Mouse (Mus musculus) stomach, embryonic 16.5 days (tissue): Measurements from ENCODE around the gene Acp5. TPM values are rescaled to one million over a fixed set of nuclear protein-coding genes. Genes with fewer than 3 reads are reported as not detected.

Experiments
- ATAC-seq: fragments of 200-750 bp; cut with Nextera tagmentation; 2 replicates; pipeline ENCODE4 v1.8.0; 2017; ENCODE audit warnings: moderate number of reproducible peaks, moderate TSS enrichment; ENCODE audit not compliant: insufficient read depth, low FRiP score
- H3K27ac ChIP-seq: fragments of 300-500 bp; sonication (generic); 2 replicates; pipeline ENCODE4 v1.5.1; 2014; ENCODE audit warnings: low read length
- H3K27me3 ChIP-seq: fragments of 300-500 bp; sonication (generic); 2 replicates; pipeline ENCODE4 v1.6.1; 2014; ENCODE audit warnings: low read length, control low read depth, mixed read lengths; ENCODE audit not compliant: control insufficient read depth, insufficient read depth
- H3K36me3 ChIP-seq: fragments of 300-500 bp; sonication (generic); 2 replicates; pipeline ENCODE4 v1.6.1; 2014; ENCODE audit warnings: low read length; ENCODE audit not compliant: control insufficient read depth, insufficient read depth
- H3K4me1 ChIP-seq: fragments of 300-500 bp; sonication (generic); 2 replicates; pipeline ENCODE4 v1.6.1; 2014; ENCODE audit warnings: low read length, control low read depth, mixed read lengths; ENCODE audit not compliant: control insufficient read depth, insufficient read depth
- H3K4me2 ChIP-seq: fragments of 300-500 bp; sonication (generic); 2 replicates; pipeline ENCODE4 v1.6.1; 2014; ENCODE audit warnings: low read depth, low read length, mixed read lengths
- H3K4me3 ChIP-seq: fragments of 300-500 bp; sonication (generic); replicated peaks from 2 replicates; pipeline ENCODE4 v1.5.1; 2014; ENCODE audit warnings: mild to moderate bottlenecking, low read length
- H3K9ac ChIP-seq: fragments of 300-500 bp; sonication (generic); 2 replicates; pipeline ENCODE4 v1.6.1; 2014; ENCODE audit warnings: low read length
- H3K9me3 ChIP-seq: fragments of 300-500 bp; sonication (generic); replicated peaks from 2 replicates; pipeline ENCODE4 v1.6.1; 2016; ENCODE audit warnings: low read length, control low read depth; ENCODE audit not compliant: control insufficient read depth
- WGBS: fragments of 180-500 bp; shearing (Covaris S2); extraction: QIAGEN DNeasy Blood & Tissue Kit; methylation state at CpG from one replicate; pipeline ENCODE4 v1.1.7; 2014; 5-methylcytosine and 5-hydroxymethylcytosine counted together
- polyA plus RNA-seq: library from polyadenylated mRNA; unstranded; fragments of >200 nt; fragmentation: Nextera tagmentation; extraction: Ambion mirVana; gene quantifications from 2 replicates; pipeline ENCODE4 v1.2.1, GENCODE M21; 2015

Gene Acp5
- polyA plus RNA-seq = 42.2 and 45.3 TPM in 2 replicates

- H3K9ac ChIP-seq = no peak within 1 kb of the TSS
- ATAC-seq = no peak
- H3K36me3 ChIP-seq = no peaks in the 10 kb centered on the region
- WGBS = 75% methylated on average over 7 of the region's 7 CpGs
- no peak within 1 kb of the TSS for H3K4me3 ChIP-seq
- no peaks in the 10 kb centered on the region for H3K9me3 ChIP-seq
- H3K4me1 ChIP-seq = peaks cover 23% of the 10 kb centered on the region
- H3K27ac ChIP-seq = no peak within 1 kb of the TSS
- no peaks in the 10 kb centered on the region; the same call in 1 of the 2 replicates for H3K27me3 ChIP-seq
- H3K4me2 ChIP-seq = no peak within 1 kb of the TSS
These were observed at the start of gene Acp5 for GRCm38 (mm10) chr9:22135644-22136390. Gene Acp5 (minus strand): TSS chr9:22135711.

GRCm38 (mm10) chr9:22172318-22172717 is 36.8 kb upstream of the Acp5 start:
- ATAC-seq = no peak
- Histone ChIP-seq H3K4me3 (no peak overlapping the region), H3K36me3 (no peaks in the 10 kb centered on the region), H3K4me1 (no peaks in the 10 kb centered on the region), H3K4me2 (no peak overlapping the region), H3K27me3 (no peaks in the 10 kb centered on the region), H3K9ac (no peak overlapping the region), H3K9me3 (0 out of 2 replicates have a peak, but pooled peaks cover 8% of the 10 kb centered on the region), H3K27ac (no peak overlapping the region)
- WGBS = 85% methylated on average over 4 of the region's 4 CpGs

- Histone ChIP-seq H3K27ac (no peak overlapping the region), H3K36me3 (no peaks in the 10 kb centered on the region), H3K4me2 (no peak overlapping the region), H3K4me1 (no peaks in the 10 kb centered on the region), H3K9ac (no peak overlapping the region), H3K4me3 (no peak overlapping the region), H3K27me3 (no peaks in the 10 kb centered on the region), H3K9me3 (no peaks in the 10 kb centered on the region)
- no peak for ATAC-seq
- WGBS = 93% methylated on average over 11 of the region's 11 CpGs
These were observed 33.8 kb upstream of the Acp5 start for GRCm38 (mm10) chr9:22169327-22169726.

- H3K4me1 ChIP-seq = no peaks in the 10 kb centered on the region
- no peak for ATAC-seq
- no peaks in the 10 kb centered on the region for H3K27me3 ChIP-seq
- WGBS = 91% methylated on average over 4 of the region's 4 CpGs
- H3K4me3 ChIP-seq = no peak overlapping the region
- H3K27ac ChIP-seq = no peak overlapping the region
- no peak overlapping the region for H3K4me2 ChIP-seq
- H3K9ac ChIP-seq = no peak overlapping the region
- H3K36me3 ChIP-seq = no peaks in the 10 kb centered on the region
- no peaks in the 10 kb centered on the region for H3K9me3 ChIP-seq
These were observed 32.2 kb upstream of the Acp5 start for GRCm38 (mm10) chr9:22167751-22168150.

- Histone ChIP-seq H3K9me3 (no peaks in the 10 kb centered on the region), H3K27me3 (no peaks in the 10 kb centered on the region), H3K4me3 (no peak overlapping the region), H3K4me2 (no peak overlapping the region), H3K27ac (no peak overlapping the region), H3K9ac (no peak overlapping the region), H3K4me1 (no peaks in the 10 kb centered on the region), H3K36me3 (no peaks in the 10 kb centered on the region)
- WGBS = 89% methylated on average over 10 of the region's 10 CpGs
- no peak for ATAC-seq
These were observed 31.2 kb upstream of the Acp5 start for GRCm38 (mm10) chr9:22166686-22167085.

GRCm38 (mm10) chr9:22165964-22166363 is 30.5 kb upstream of the Acp5 start:
- H3K4me2 ChIP-seq = no peak overlapping the region
- no peaks in the 10 kb centered on the region for H3K27me3 ChIP-seq
- 50% methylated on average over 6 of the region's 6 CpGs for WGBS
- H3K36me3 ChIP-seq = no peaks in the 10 kb centered on the region
- no peaks in the 10 kb centered on the region for H3K9me3 ChIP-seq
- H3K27ac ChIP-seq = no peak overlapping the region
- H3K4me3 ChIP-seq = no peak overlapping the region
- H3K4me1 ChIP-seq = no peaks in the 10 kb centered on the region
- ATAC-seq = no peak
- H3K9ac ChIP-seq = no peak overlapping the region

- H3K36me3 ChIP-seq = no peaks in the 10 kb centered on the region
- peak overlapping the region; percentile 65 for H3K4me3 ChIP-seq
- no peaks in the 10 kb centered on the region for H3K4me1 ChIP-seq
- H3K9ac ChIP-seq = peak overlapping the region; percentile 79
- no peaks in the 10 kb centered on the region for H3K9me3 ChIP-seq
- no peaks in the 10 kb centered on the region for H3K27me3 ChIP-seq
- WGBS = 2% methylated on average over 53 of the region's 54 CpGs
- ATAC-seq = peak; percentile 51
- no peak overlapping the region for H3K27ac ChIP-seq
- H3K4me2 ChIP-seq = peak overlapping the region; percentile 99
These were observed 29.5 kb upstream of the Acp5 start for GRCm38 (mm10) chr9:22164711-22165668.

- no peak for ATAC-seq
- Histone ChIP-seq H3K4me1 (0 out of 2 replicates have a peak, but pooled peaks cover 2% of the 10 kb centered on the region), H3K4me2 (no peak overlapping the region), H3K9me3 (no peaks in the 10 kb centered on the region), H3K36me3 (peaks cover 6% of the 10 kb centered on the region; the same call in 1 of the 2 replicates), H3K27ac (no peak overlapping the region), H3K9ac (no peak overlapping the region), H3K27me3 (0 out of 2 replicates have a peak, but pooled peaks cover 2% of the 10 kb centered on the region), H3K4me3 (no peak overlapping the region)
- 89% methylated on average over 7 of the region's 7 CpGs for WGBS
These were observed 27.4 kb upstream of the Acp5 start for GRCm38 (mm10) chr9:22162912-22163311.

GRCm38 (mm10) chr9:22162305-22162704 is 26.8 kb upstream of the Acp5 start:
- no peak overlapping the region for H3K4me3 ChIP-seq
- peaks cover 7% of the 10 kb centered on the region; the same call in 1 of the 2 replicates for H3K36me3 ChIP-seq
- no peak overlapping the region for H3K9ac ChIP-seq
- H3K27ac ChIP-seq = no peak overlapping the region
- H3K9me3 ChIP-seq = no peaks in the 10 kb centered on the region
- H3K4me2 ChIP-seq = no peak overlapping the region
- H3K27me3 ChIP-seq = 0 out of 2 replicates have a peak, but pooled peaks cover 3% of the 10 kb centered on the region
- WGBS = 69% methylated on average over 9 of the region's 9 CpGs
- peaks cover 8% of the 10 kb centered on the region for H3K4me1 ChIP-seq
- ATAC-seq = no peak
